ENCODE assay signal across 8 mouse cellular contexts in the genomic region with DNA sequence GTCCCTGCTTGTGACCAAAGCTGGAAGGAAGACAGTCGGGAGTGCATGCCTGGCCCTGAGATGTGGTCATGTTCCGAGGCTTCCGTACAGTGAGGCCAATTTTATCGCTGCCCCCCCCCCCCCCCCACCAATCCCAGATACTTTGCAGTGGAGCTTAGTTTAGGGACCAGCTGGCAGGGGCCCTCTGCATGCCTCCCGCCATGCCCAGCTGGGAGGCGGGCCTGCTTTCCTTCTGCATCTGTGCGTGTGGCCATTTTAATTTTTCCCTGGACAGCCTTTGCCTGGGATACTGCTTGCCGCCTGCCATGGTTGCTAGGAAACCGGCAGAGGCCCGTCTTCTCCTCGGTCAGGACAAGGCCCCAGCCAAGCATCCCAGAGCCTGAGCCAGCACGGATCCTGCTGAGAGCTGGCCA.
DNase-seq lines count a peak whose midpoint lies in the region; ATAC-seq and TF ChIP-seq lines count a peak whose summit lies in the region.

No protein-coding gene starts in this region.

- TF ChIP-seq POLR2A in thymus, adult 2 months (IDR thresholded peaks at IDR 0.05; ENCODE audit: control insufficient read depth, extremely low read depth, insufficient read depth, low read length, poor library complexity), result no peak

- H3K9ac ChIP-seq in intestine, embryonic 14.5 days (ENCODE audit: low read length), result no peak overlapping the region
- H3K9ac ChIP-seq in intestine, postnatal 0 days (ENCODE audit: low read depth, low read length), result no peak overlapping the region
- no peak overlapping the region for H3K9ac ChIP-seq in embryonic facial prominence, embryonic 14.5 days (ENCODE audit: low read depth, low read length)
- 0 out of 2 replicates have a peak overlapping the region, but pooled peaks have one; percentile 25 for H3K9ac ChIP-seq in limb, embryonic 13.5 days

- no peak overlapping the region for H3K4me2 ChIP-seq in intestine, embryonic 14.5 days (ENCODE audit: low read length)
- H3K4me2 ChIP-seq in intestine, postnatal 0 days (replicated peaks; ENCODE audit: low read depth), result no peak overlapping the region
- no peak overlapping the region for H3K4me2 ChIP-seq in embryonic facial prominence, embryonic 14.5 days (ENCODE audit: low read depth, low read length)
- H3K4me2 ChIP-seq in limb, embryonic 13.5 days (replicated peaks), result peak overlapping the region; percentile 23; the same call in 1 of the 2 replicates

- peak overlapping the region; percentile 16; the same call in 1 of the 2 replicates for H3K27ac ChIP-seq in intestine, embryonic 14.5 days (ENCODE audit: low read depth)
- no peak overlapping the region for H3K27ac ChIP-seq in intestine, postnatal 0 days (ENCODE audit: low read depth, low read length)
- H3K27ac ChIP-seq in embryonic facial prominence, embryonic 14.5 days (replicated peaks; ENCODE audit: low read depth, low read length), result no peak overlapping the region
- H3K27ac ChIP-seq in limb, embryonic 13.5 days, result peak overlapping the region; percentile 28; the same call in 1 of the 2 replicates
- H3K27ac ChIP-seq in thymus, adult 2 months (ENCODE audit: control insufficient read depth, insufficient read depth, low read length), result no peak overlapping the region

- no peak for TF ChIP-seq CTCF in intestine, postnatal 0 days (IDR thresholded peaks at IDR 0.05; ENCODE audit: low read depth)
- TF ChIP-seq CTCF in thymus, adult 2 months (IDR thresholded peaks at IDR 0.05; ENCODE audit: borderline replicate concordance, control insufficient read depth, extremely low read depth, insufficient read depth, low read length, poor library complexity), result no peak

- no peaks in the 10 kb centered on the region for H3K36me3 ChIP-seq in intestine, embryonic 14.5 days (ENCODE audit: control insufficient read depth, insufficient read depth, low read length)
- H3K36me3 ChIP-seq in intestine, postnatal 0 days (ENCODE audit: control insufficient read depth, insufficient read depth), result no peaks in the 10 kb centered on the region
- 0 out of 2 replicates have a peak, but pooled peaks cover under 1% of the 10 kb centered on the region for H3K36me3 ChIP-seq in embryonic facial prominence, embryonic 14.5 days (ENCODE audit: control insufficient read depth, insufficient read depth, low read length)
- H3K36me3 ChIP-seq in limb, embryonic 13.5 days, result peaks cover 3% of the 10 kb centered on the region; the same call in 1 of the 2 replicates
- no peaks in the 10 kb centered on the region for H3K36me3 ChIP-seq in thymus, adult 2 months (ENCODE audit: control insufficient read depth, insufficient read depth, low read length)

- no peak for DNase-seq in intestine, embryonic 14.5 days (ENCODE audit: low spot score)
- peak; percentile 83 for DNase-seq in embryonic facial prominence, embryonic 14.5 days (ENCODE audit: low spot score)
- peak; percentile 47 for DNase-seq in heart, postnatal 4 days
- DNase-seq in right cerebral cortex, postnatal 4 days, result peak; percentile 45
- DNase-seq in natural killer cell, adult 2 months (ENCODE audit: low spot score in 2 of 2), result no peak
- DNase-seq in thymus, adult 2 months, result no peak

- WGBS in intestine, embryonic 14.5 days, result 28% methylated on average over 12 of the region's 12 CpGs
- WGBS in intestine, postnatal 0 days, result 60% methylated on average over 12 of the region's 12 CpGs
- 36% methylated on average over 12 of the region's 12 CpGs for WGBS in embryonic facial prominence, embryonic 14.5 days
- WGBS in limb, embryonic 13.5 days, result 23% methylated on average over 12 of the region's 12 CpGs
- 97% methylated on average over 12 of the region's 12 CpGs for WGBS in thymus, adult 2 months

- no peak overlapping the region for H3K4me3 ChIP-seq in intestine, embryonic 14.5 days (ENCODE audit: low read depth, low read length)
- H3K4me3 ChIP-seq in intestine, postnatal 0 days (ENCODE audit: low read depth, low read length), result no peak overlapping the region
- H3K4me3 ChIP-seq in embryonic facial prominence, embryonic 14.5 days (ENCODE audit: low read depth, low read length), result no peak overlapping the region
- no peak overlapping the region for H3K4me3 ChIP-seq in limb, embryonic 13.5 days
- H3K4me3 ChIP-seq in thymus, adult 2 months (ENCODE audit: control insufficient read depth, insufficient read depth, low read length), result no peak overlapping the region

- no peaks in the 10 kb centered on the region for H3K27me3 ChIP-seq in intestine, embryonic 14.5 days (replicated peaks; ENCODE audit: control insufficient read depth, insufficient read depth, low read length)
- no peaks in the 10 kb centered on the region for H3K27me3 ChIP-seq in intestine, postnatal 0 days (replicated peaks; ENCODE audit: control insufficient read depth, insufficient read depth, low read length)
- no peaks in the 10 kb centered on the region for H3K27me3 ChIP-seq in embryonic facial prominence, embryonic 14.5 days (replicated peaks; ENCODE audit: control insufficient read depth, insufficient read depth, low read length)
- H3K27me3 ChIP-seq in limb, embryonic 13.5 days, result no peaks in the 10 kb centered on the region
- no peaks in the 10 kb centered on the region for H3K27me3 ChIP-seq in thymus, adult 2 months (ENCODE audit: control insufficient read depth, insufficient read depth, low read length)

- H3K9me3 ChIP-seq in intestine, embryonic 14.5 days (ENCODE audit: control insufficient read depth, low read length), result no peaks in the 10 kb centered on the region
- no peaks in the 10 kb centered on the region for H3K9me3 ChIP-seq in intestine, postnatal 0 days (ENCODE audit: control insufficient read depth)
- H3K9me3 ChIP-seq in embryonic facial prominence, embryonic 14.5 days (ENCODE audit: control insufficient read depth, low read length), result no peaks in the 10 kb centered on the region
- no peaks in the 10 kb centered on the region for H3K9me3 ChIP-seq in limb, embryonic 13.5 days

- peak; percentile 64 for ATAC-seq in intestine, embryonic 14.5 days (replicated peaks; ENCODE audit: low FRiP score, low TSS enrichment, low read depth)
- no peak for ATAC-seq in intestine, postnatal 0 days
- peak; percentile 75; the same call in 1 of the 2 replicates for ATAC-seq in embryonic facial prominence, embryonic 14.5 days (ENCODE audit: low read depth)
- ATAC-seq in limb, embryonic 13.5 days (ENCODE audit: low FRiP score, low read depth), result peak; percentile 83

- peaks cover 17% of the 10 kb centered on the region for H3K4me1 ChIP-seq in intestine, embryonic 14.5 days (replicated peaks; ENCODE audit: control insufficient read depth, insufficient read depth, low read length)
- H3K4me1 ChIP-seq in intestine, postnatal 0 days (replicated peaks; ENCODE audit: control insufficient read depth, insufficient read depth, low read length), result no peaks in the 10 kb centered on the region
- peaks cover 8% of the 10 kb centered on the region; the same call in 1 of the 2 replicates for H3K4me1 ChIP-seq in embryonic facial prominence, embryonic 14.5 days (ENCODE audit: control insufficient read depth, insufficient read depth, low read length)
- H3K4me1 ChIP-seq in limb, embryonic 13.5 days, result peaks cover 49% of the 10 kb centered on the region
- H3K4me1 ChIP-seq in thymus, adult 2 months (replicated peaks; ENCODE audit: control insufficient read depth, insufficient read depth, low read length), result peaks cover 8% of the 10 kb centered on the region; the same call in 1 of the 2 replicates

Comparison
In these comparisons a context has a peak if more than half of its experiments do, and no peak if none do; other contexts are left out.
1. H3K27ac ChIP-seq: peak in intestine, embryonic 14.5 days (single experiment) and limb, embryonic 13.5 days (single experiment); none in intestine, postnatal 0 days (single experiment), embryonic facial prominence, embryonic 14.5 days (single experiment) and thymus, adult 2 months (single experiment).
2. DNase-seq: peak in embryonic facial prominence, embryonic 14.5 days (single experiment), heart, postnatal 4 days (single experiment) and right cerebral cortex, postnatal 4 days (single experiment); none in intestine, embryonic 14.5 days (single experiment), natural killer cell, adult 2 months (0 of 2) and thymus, adult 2 months (single experiment).